Mouse (Mus musculus) G1E (cell line): Measurements from ENCODE around the gene Tbxa2r.

Source experiments
- CTCF ChIP-seq: IDR thresholded peaks from 2 replicates; pipeline ENCODE4 v1.5.1; 2012; ENCODE audit warnings: low read depth, low read length, inconsistent platforms, mixed read lengths
- GATA1 ChIP-seq: IDR thresholded peaks from 2 replicates; pipeline ENCODE4 v1.6.1; 2012; ENCODE audit warnings: borderline replicate concordance, low read length, inconsistent platforms, mixed read lengths

DNA sequence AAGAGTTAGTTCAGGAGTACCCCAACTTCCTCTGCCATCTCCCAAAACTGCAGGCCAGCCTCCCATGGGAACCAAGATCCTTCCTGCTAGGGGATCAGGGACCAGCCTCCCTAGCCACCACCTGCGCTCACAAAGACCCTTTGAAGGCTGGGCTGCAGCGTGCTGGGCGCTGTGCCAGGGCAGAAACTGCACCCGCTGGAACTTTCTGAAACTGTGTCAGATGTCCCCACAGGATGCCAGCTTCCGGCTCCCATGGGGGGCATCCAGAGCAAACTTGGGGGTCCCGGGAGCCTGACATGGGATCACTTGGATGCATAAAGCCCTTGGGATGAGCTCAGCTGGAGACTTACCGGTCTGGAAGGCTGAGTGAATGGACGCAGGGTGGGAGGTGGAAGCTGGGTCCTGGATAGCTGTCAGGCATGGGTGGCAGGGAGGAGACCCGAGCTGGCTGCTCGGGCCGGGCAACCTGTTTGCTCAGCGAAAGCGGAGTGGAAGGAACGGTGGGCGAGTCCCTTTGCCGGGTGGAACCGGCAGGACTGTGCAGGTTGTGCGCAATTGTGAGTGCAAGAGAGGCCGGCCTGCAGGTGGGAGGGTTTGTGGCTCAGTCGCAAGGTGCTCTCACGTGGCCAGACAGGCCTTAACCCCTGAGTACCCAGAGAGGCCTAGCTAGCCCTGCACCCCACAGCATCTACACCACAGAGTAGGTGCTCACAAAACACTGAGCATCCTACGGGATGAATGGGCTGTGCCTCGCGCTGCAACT lies 37.7 kb upstream of the Tbxa2r start:
- no peak for TF ChIP-seq GATA1
- no peak for TF ChIP-seq CTCF
